Mouse (Mus musculus): ENCODE data around the gene Ryr3.

Ryr3 gene

DNA sequence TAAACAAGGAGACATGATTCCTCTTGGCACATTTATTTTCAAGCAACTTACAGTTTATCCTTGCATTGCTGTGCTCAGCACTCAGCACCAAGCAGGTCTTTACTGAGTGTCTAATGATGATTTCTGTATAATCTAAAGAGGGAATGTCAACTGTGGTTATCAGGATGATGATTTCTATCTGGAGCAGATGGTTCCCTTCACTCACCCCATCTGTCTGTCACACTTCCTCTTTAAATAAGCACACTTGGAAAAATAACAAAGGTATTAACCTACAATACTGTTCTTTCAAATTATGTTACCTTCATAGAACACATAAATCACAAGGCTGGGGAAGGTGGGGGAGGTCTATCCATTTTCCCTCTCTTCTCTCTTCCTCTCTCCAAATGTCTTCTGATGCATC is 304.3 kb downstream of the Ryr3 start:
- DNase-seq (ENCODE audit: low spot score in 2 of 2), result no peak

DNA sequence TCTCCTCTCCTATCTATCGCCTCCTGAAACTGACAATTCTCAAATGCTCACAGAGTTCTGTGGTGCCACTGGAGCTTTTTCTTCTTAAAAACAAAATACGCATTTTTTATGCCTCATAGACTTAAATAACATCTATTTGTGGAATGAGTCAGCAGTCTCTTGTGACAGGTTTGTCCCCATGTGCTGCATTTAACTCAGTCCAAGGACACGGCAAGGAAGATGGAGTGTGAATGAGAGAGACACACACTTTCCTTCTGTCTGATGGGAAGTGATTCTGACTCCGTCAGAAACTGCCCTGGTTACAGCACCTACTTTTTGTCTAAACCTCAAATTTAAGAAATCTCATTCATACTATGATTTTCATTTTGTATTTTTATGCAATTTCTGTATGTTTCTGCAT is 306.3 kb downstream of the Ryr3 start:
- no peak for DNase-seq (ENCODE audit: low spot score in 2 of 2)

DNA sequence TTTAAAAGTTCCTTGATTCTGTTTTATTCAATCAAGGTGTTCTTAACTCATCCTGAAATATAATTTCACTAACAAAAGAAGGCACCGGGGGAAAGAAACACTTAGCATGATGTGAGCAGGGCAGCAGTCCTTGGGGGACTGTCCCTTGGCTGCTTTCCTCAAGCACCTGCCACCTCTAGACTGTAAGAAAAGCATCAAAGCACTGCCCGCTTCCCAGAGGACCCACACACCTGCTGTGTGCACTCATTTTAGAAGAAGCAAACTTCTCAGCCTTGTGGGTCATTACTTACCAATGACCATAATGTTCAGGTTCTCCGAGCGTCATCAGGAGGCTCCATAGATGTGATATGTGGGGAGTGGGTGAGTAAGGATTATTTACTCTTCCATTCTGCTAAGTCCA is 307.8 kb downstream of the Ryr3 start:
- DNase-seq (ENCODE audit: low spot score in 2 of 2), result no peak

- no peak for DNase-seq (ENCODE audit: low spot score in 2 of 2)
Measured at GRCm38 (mm10) chr2:112900747-112901146, 316.1 kb downstream of the Ryr3 start.

- DNase-seq (ENCODE audit: low spot score in 2 of 2), result no peak
Measured at GRCm38 (mm10) chr2:112884456-112885114, 332.3 kb downstream of the Ryr3 start.

- DNase-seq (ENCODE audit: low spot score in 2 of 2), result no peak
Measured at GRCm38 (mm10) chr2:112881805-112882204, 335.1 kb downstream of the Ryr3 start.

DNA sequence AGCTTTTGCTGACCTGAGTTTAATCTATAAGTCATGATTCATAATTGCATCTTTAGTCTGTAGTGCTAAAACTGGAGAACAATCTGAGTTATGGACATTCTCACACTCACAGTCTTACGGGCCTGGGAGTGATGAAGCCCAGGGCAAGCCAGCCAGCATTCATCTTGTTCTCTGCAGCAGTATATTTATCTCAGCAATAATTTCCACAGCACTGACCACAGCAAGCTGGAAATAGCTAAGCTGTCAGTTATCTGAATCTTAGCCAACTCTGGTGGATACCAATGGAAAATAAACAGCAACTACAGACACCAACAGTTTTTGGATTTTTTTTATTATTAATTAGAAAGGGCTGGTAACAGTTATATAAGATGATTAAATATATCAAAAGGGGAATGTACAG is 335.5 kb downstream of the Ryr3 start:
- no peak for DNase-seq (ENCODE audit: low spot score in 2 of 2)

DNA sequence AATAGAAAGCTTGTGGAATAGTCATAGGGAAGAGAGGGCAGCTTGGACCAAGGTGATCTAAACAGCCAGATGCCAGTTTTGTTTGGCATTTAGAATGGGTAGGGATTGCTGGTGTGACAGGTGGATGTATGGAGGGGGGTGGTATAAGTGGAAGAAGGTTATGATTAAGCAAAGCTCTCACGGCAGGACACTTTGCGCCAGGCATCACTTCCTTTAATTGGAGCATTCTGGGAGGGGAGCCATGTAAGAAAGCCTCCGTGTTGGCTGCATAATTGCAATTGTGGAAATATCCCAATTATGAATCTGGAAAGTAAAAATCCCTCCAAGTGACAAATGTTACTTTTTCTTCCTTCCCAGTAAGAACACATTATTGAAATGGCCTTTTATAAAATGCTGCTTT is 339.5 kb downstream of the Ryr3 start:
- DNase-seq (ENCODE audit: low spot score in 2 of 2), result no peak

DNA sequence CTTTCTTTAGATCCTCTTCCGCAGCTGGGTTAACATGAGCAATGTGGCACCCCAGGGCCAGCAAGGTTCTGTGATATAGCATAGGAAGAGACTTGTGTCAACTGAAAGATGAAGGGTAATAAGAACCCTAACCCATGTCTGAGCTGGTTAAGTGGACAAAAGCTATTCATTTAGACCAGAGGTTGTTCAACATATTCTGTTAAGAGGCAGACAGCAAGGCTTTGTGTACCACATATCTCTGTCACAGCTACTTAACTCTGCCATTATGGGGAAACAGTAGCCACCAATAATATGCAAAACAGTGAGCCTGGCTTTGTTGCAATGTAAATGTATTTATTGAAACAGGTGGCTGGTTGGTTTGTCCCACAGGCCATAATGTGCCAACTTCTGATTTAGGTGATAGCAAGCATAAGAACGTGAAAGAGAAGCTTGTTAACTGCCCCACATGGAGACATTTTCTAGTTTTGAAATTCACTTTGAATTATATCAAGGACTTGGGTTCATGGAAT is 350.8 kb downstream of the Ryr3 start:
- no peak for DNase-seq (ENCODE audit: low spot score in 2 of 2)

DNA sequence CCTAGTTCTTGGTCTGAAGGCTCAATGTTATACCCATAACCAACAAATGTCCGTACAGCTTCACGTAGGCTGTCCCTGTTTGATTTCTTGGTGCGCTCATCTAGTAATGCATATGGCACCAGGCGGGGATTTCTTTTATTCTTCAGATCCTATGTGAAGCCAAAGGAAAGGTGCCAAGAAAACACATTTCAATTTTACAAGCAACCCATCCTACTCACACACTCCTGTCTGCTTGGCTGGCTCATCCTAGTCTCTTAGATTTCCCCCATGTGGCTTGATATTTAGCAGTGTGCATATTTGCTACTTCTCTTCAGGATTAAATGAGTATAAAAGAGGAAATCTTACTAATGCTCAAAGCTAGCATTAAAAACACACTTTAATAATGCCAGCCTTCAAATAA is 355.1 kb downstream of the Ryr3 start:
- no peak for DNase-seq (ENCODE audit: low spot score in 2 of 2)

DNA sequence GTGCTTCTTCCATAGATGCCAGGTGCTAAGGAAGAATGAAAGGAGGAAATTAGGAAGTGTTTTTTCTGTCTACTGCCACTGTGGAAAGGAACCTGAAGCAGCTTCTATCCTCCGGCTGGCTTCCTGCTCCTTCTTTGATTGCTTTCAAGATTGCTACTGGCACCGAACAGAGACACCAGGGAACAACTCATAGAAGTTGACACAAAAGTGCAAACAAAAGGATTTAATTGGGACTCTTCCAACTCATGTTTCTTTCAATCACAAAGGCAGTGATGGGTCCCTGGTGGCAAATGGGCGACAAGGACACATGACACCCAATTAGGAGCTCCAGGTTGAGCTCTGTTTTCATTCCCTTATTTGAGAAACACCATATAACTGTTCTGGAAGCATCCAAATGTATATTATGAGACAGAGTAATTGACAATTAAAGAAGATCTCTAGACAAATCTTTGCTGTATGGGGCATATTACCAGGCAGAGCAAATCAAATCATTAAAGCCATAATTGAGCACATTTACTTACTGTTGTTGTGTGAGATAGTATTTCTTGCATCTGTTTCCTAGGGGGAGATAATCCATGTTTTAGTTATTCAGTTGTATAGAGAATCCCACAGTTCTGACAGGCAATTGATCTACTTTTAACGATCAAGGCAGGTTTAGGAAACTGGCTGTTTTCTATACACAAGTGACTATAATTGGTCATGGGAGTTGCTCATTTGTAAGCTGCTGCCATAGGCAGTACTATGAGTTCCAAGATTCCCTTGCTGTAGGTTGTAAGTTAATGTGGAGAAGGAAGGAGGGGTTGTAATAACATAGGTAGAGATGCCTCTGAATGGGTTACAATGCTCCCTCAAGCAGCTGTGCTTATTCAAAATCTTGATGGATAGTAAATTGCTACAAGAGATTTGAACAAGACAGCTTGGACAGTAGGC is 371.0 kb downstream of the Ryr3 start:
- no peak for DNase-seq (ENCODE audit: low spot score in 2 of 2)

DNA sequence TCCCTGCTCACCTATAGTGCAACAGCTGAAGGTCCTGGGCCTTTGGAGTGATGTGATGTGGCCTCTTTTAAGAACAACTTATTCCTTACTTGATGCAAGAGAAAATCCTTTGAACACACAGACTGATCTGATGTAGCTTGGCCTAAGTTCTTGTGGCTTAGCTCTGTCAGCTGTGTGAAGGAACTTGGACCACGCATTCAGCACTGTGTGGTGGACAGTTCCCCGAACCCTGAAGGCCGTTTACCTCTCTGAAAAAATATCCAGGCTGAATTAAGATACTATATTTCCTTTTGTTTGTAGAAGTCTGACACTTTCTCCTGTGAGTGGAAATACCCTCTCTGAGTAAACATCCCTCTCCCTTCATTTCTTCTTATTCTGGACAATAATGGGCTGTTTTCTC is 374.0 kb downstream of the Ryr3 start:
- no peak for DNase-seq (ENCODE audit: low spot score in 2 of 2)

DNA sequence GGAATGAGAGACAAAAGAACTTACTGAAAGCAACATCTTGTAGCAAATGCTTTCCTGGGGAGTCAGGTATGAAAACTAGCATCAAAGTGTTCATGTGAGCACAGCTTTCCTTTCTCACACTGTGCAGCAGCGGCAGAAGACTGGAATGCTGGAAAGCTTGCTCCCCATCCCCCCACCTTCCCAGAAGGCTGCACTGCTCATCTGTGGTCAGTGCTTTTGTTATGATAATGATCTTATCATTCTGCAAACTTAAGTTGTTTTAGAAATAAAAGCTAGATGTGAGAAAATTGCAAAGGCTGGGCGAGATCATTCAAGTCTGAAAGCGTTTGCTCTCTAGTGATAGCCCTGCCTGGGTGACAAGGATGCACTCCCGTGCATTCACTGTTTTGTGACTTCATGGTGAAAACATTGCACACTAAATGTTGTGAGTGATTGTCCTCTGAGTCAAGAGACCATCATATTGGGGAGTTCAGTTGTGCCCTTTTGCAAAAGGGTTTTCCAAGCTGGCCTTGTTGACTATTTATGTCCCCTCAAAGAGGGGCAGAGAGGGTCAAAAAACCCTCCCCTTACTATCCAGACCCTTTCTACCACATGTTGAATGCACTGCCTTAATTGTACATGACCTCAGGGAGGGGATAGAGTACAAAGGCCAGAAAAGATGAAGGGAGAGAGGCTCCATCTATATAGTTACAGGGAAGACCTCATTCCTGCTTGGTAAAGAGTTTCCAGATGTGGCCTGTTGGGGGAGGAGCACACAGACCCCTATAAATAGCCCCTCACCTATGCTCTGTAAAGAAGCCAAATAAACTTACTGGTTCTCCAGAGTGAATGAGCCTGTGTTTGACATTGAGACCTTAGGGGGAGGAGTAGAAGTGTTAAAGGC is 385.2 kb downstream of the Ryr3 start:
- DNase-seq (ENCODE audit: low spot score in 2 of 2), result no peak

DNA sequence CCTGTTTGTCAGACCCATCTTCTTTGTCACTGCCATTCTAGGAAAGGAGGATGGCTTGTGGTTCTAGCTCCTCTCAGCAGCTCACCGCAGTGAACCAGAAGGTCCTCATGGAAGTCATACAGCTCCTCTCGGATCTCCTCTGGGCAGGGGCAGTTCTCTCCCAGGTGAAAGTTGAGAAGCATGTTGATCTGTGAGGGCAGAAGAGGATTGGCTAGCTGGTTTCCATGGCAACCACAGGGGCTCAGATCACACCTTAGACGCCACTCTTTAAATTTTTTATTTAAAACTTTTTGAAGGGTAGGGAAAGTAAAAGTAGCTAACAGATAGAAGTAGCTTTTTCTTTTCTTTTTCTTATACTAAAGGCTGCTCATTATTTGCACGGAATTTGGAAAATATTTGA is 390.3 kb downstream of the Ryr3 start:
- DNase-seq (ENCODE audit: low spot score in 2 of 2), result no peak

- no peak for DNase-seq (ENCODE audit: low spot score in 2 of 2)
Measured at GRCm38 (mm10) chr2:112822721-112823120, 394.2 kb downstream of the Ryr3 start.

DNA sequence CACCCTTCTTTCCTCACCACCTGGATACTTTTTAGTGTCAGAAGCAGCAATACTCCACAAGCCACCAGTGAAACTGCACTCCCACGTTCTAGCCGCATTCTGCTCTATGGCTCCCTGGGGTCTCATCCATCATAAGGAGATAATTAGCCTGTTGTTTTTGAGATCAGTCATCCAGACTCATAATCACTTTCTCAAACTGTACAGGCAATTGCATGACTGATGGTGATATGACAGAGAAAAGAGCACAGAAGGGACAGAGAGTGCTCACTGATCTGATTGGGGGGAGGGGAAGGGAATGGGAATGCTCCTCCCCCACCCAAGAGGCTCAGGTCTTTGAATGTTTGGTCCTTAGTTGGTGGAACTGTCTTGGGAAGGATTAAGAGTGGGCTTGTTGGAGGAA is 397.8 kb downstream of the Ryr3 start:
- no peak for DNase-seq (ENCODE audit: low spot score in 2 of 2)

GRCm38 (mm10) chr2:112816976-112817375 is 399.9 kb downstream of the Ryr3 start:
- no peak for DNase-seq (ENCODE audit: low spot score in 2 of 2)

DNA sequence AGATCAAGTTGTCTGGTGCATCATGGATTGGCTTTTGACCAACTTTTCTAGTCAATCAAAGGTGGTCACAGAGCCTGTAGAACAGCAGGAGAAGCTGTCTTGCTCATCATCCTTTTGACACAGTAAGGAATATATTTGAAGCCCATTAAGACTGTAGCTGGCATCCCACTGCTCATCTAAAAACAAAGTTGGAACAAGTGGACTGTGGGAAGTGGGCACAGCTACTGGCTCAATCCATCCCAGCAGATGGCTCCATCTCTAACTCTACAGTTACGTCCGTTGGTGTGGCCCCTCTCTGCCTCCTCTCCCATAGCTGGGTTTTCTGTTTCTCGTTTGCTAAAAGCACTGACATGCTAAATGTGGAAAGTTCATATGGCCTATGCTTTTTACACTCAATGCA is 400.9 kb downstream of the Ryr3 start:
- no peak for DNase-seq (ENCODE audit: low spot score in 2 of 2)

- DNase-seq (ENCODE audit: low spot score in 2 of 2), result no peak
Measured at GRCm38 (mm10) chr2:112812637-112813402, 404.1 kb downstream of the Ryr3 start.

GRCm38 (mm10) chr2:112806015-112806414 is 410.9 kb downstream of the Ryr3 start:
- DNase-seq (ENCODE audit: low spot score in 2 of 2), result no peak

GRCm38 (mm10) chr2:112799995-112800353 is 416.9 kb downstream of the Ryr3 start:
- peak; percentile 12 to 34 for DNase-seq (ENCODE audit: low spot score in 2 of 2)
